Mouse (Mus musculus): ENCODE measurements around the gene Gm28035.

The Gm28035 gene

GRCm38 (mm10) chr2:30240267-30240666, at the start of gene Gm28035:
Gene Gm28035 (plus strand): TSS chr2:30240567.
- DNase-seq (ENCODE audit: low spot score in 2 of 2) = no peak

- DNase-seq (ENCODE audit: low spot score in 2 of 2) = no peak
Observed at GRCm38 (mm10) chr2:30191790-30192580, 48.4 kb upstream of the Gm28035 start.

GRCm38 (mm10) chr2:30194656-30195055, 45.7 kb upstream of the Gm28035 start:
- DNase-seq (ENCODE audit: low spot score in 2 of 2) = no peak

- DNase-seq (ENCODE audit: low spot score in 2 of 2) = no peak
Observed at GRCm38 (mm10) chr2:30198021-30198420, 42.3 kb upstream of the Gm28035 start.

- DNase-seq (ENCODE audit: low spot score in 2 of 2) = no peak
Observed at GRCm38 (mm10) chr2:30199984-30200383, 40.4 kb upstream of the Gm28035 start.

GRCm38 (mm10) chr2:30200388-30200925, 39.9 kb upstream of the Gm28035 start:
- no peak for DNase-seq (ENCODE audit: low spot score in 2 of 2)

- peak; percentile 42 to 57 for DNase-seq (ENCODE audit: low spot score in 2 of 2)
Observed at GRCm38 (mm10) chr2:30203439-30203838, 36.9 kb upstream of the Gm28035 start.

GRCm38 (mm10) chr2:30205255-30205628, 35.1 kb upstream of the Gm28035 start:
- DNase-seq (ENCODE audit: low spot score in 2 of 2) = no peak

- peak; percentile 91 to 93 for DNase-seq (ENCODE audit: low spot score in 2 of 2)
Observed at GRCm38 (mm10) chr2:30205629-30206357, 34.6 kb upstream of the Gm28035 start, which contains the start of gene Kyat1. Gene Kyat1 (minus strand): TSS chr2:30205847.

- DNase-seq (ENCODE audit: low spot score in 2 of 2) = no peak
Observed at GRCm38 (mm10) chr2:30207401-30207800, 33.0 kb upstream of the Gm28035 start.

GRCm38 (mm10) chr2:30207886-30208285, 32.5 kb upstream of the Gm28035 start:
- DNase-seq (ENCODE audit: low spot score in 2 of 2) = no peak

- no peak for DNase-seq (ENCODE audit: low spot score in 2 of 2)
Observed at GRCm38 (mm10) chr2:30211408-30212168, 28.8 kb upstream of the Gm28035 start.

- DNase-seq (ENCODE audit: low spot score in 2 of 2) = no peak
Observed at GRCm38 (mm10) chr2:30212169-30212545, 28.2 kb upstream of the Gm28035 start.

- no peak for DNase-seq (ENCODE audit: low spot score in 2 of 2)
Observed at GRCm38 (mm10) chr2:30212951-30213350, 27.4 kb upstream of the Gm28035 start.

- no peak for DNase-seq (ENCODE audit: low spot score in 2 of 2)
Observed at GRCm38 (mm10) chr2:30214745-30215144, 25.6 kb upstream of the Gm28035 start.

GRCm38 (mm10) chr2:30215493-30215892, 24.9 kb upstream of the Gm28035 start:
- DNase-seq (ENCODE audit: low spot score in 2 of 2) = no peak

GRCm38 (mm10) chr2:30216293-30216692, 24.1 kb upstream of the Gm28035 start:
- DNase-seq (ENCODE audit: low spot score in 2 of 2) = no peak

GRCm38 (mm10) chr2:30235593-30235992, 4.8 kb upstream of the Gm28035 start:
- DNase-seq (ENCODE audit: low spot score in 2 of 2) = no peak

- no peak for DNase-seq (ENCODE audit: low spot score in 2 of 2)
Observed at GRCm38 (mm10) chr2:30236426-30237198, 3.8 kb upstream of the Gm28035 start.

GRCm38 (mm10) chr2:30237199-30237880, 3.0 kb upstream of the Gm28035 start, which contains the start of gene Lrrc8a:
Gene Lrrc8a (plus strand): TSS chr2:30237715.
- DNase-seq (ENCODE audit: low spot score in 2 of 2) = peak; percentile 100

GRCm38 (mm10) chr2:30237881-30238280, 2.5 kb upstream of the Gm28035 start:
- DNase-seq (ENCODE audit: low spot score in 2 of 2) = no peak

All from natural killer cell, adult 2 months (primary cell).